In the genomic region with DNA sequence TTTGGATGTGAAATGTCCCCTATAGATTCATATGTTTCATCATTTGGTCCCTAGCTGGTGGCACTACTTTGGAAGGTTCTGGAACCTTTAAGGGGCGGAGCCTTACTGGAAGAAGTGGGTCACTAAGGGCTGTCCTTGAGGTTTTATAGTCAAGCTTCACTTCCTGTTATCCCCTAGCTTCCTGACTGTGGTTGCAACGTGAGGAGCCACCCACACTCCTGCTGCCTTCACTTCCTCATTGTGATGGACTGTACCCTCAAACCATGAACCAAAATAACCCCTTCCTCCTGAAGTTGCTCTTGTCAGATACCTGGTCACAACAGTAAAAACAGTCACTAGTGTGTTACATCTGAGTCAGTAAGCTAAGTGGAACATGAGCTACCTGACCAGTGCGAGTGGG, we compare ENCODE assay signal across 27 mouse cellular contexts.
A peak's percentile ranks its signal among the peaks of the same experiment; 100 is the strongest.
DNase-seq lines count a peak whose midpoint lies in the region; ATAC-seq and TF ChIP-seq lines count a peak whose summit lies in the region.
"Had no signal": no experiment of that assay in that cellular context is flagged by ENCODE, and none has a peak within 500 bp of the region (broad histone marks: within the 10 kb centered on the region; RNA-seq: fewer than 3 reads in every experiment).

No protein-coding gene starts in this region.

- H3K36me3 ChIP-seq in forebrain, embryonic 16.5 days (ENCODE audit: control insufficient read depth, insufficient read depth) = no peaks in the 10 kb centered on the region
- no peaks in the 10 kb centered on the region for H3K36me3 ChIP-seq in forebrain, embryonic 14.5 days (ENCODE audit: control insufficient read depth, insufficient read depth, low read length)
- no peaks in the 10 kb centered on the region for H3K36me3 ChIP-seq in lung, embryonic 14.5 days (ENCODE audit: insufficient read depth)
- H3K36me3 ChIP-seq in MEL (ENCODE audit: control insufficient read depth in 1 of 2, insufficient read depth in 2 of 2, low read length in 2 of 2) = no peaks in the 10 kb centered on the region
- H3K36me3 ChIP-seq in liver, postnatal 0 days (replicated peaks; ENCODE audit: insufficient read depth, low read length) = no peaks in the 10 kb centered on the region
- no peaks in the 10 kb centered on the region for H3K36me3 ChIP-seq in hindbrain, embryonic 11.5 days (ENCODE audit: control insufficient read depth, insufficient read depth, low read length)
- H3K36me3 ChIP-seq: embryonic facial prominence, embryonic 13.5 days; G1E; heart, embryonic 13.5 days; hindbrain, embryonic 13.5 days; limb, embryonic 12.5 days; neural tube, embryonic 15.5 days had no signal

- H3K4me2 ChIP-seq in forebrain, embryonic 16.5 days (ENCODE audit: low read length) = no peak overlapping the region
- H3K4me2 ChIP-seq in forebrain, embryonic 14.5 days (ENCODE audit: low read length) = no peak overlapping the region
- no peak overlapping the region for H3K4me2 ChIP-seq in lung, embryonic 14.5 days
- H3K4me2 ChIP-seq in liver, postnatal 0 days (ENCODE audit: low read depth, low read length) = no peak overlapping the region
- H3K4me2 ChIP-seq in hindbrain, embryonic 11.5 days (replicated peaks; ENCODE audit: low read depth, low read length) = no peak overlapping the region
- H3K4me2 ChIP-seq: embryonic facial prominence, embryonic 13.5 days; heart, embryonic 13.5 days; hindbrain, embryonic 13.5 days; limb, embryonic 12.5 days; midbrain, embryonic 11.5 days; neural tube, embryonic 15.5 days had no signal

- no peaks in the 10 kb centered on the region for H3K27me3 ChIP-seq in forebrain, embryonic 16.5 days (replicated peaks; ENCODE audit: control insufficient read depth, insufficient read depth, low read length)
- no peaks in the 10 kb centered on the region for H3K27me3 ChIP-seq in forebrain, embryonic 14.5 days (replicated peaks; ENCODE audit: control insufficient read depth, insufficient read depth, low read length)
- no peaks in the 10 kb centered on the region for H3K27me3 ChIP-seq in lung, embryonic 14.5 days (ENCODE audit: insufficient read depth, low read length)
- H3K27me3 ChIP-seq in MEL (ENCODE audit: control insufficient read depth in 1 of 2, insufficient read depth in 2 of 2, low read length in 2 of 2) = no peaks in the 10 kb centered on the region
- no peaks in the 10 kb centered on the region for H3K27me3 ChIP-seq in liver, postnatal 0 days (ENCODE audit: insufficient read depth, low read length)
- H3K27me3 ChIP-seq in hindbrain, embryonic 11.5 days (ENCODE audit: control insufficient read depth, insufficient read depth, low read length) = no peaks in the 10 kb centered on the region
- H3K27me3 ChIP-seq: embryonic facial prominence, embryonic 13.5 days; heart, embryonic 13.5 days; hindbrain, embryonic 13.5 days; limb, embryonic 12.5 days; neural tube, embryonic 15.5 days had no signal

- H3K4me3 ChIP-seq in forebrain, embryonic 16.5 days (replicated peaks; ENCODE audit: low read length) = no peak overlapping the region
- H3K4me3 ChIP-seq in forebrain, embryonic 14.5 days (ENCODE audit: low read depth, low read length) = no peak overlapping the region
- H3K4me3 ChIP-seq in lung, embryonic 14.5 days (ENCODE audit: low read depth, low read length) = no peak overlapping the region
- no peak overlapping the region for H3K4me3 ChIP-seq in lung, adult 2 months (replicated peaks; ENCODE audit: extremely low read depth, low read depth, low read length)
- no peak overlapping the region for H3K4me3 ChIP-seq in MEL (ENCODE audit: control insufficient read depth in 1 of 2, insufficient read depth in 1 of 2, low read depth in 2 of 2, low read length in 2 of 2)
- no peak overlapping the region for H3K4me3 ChIP-seq in liver, postnatal 0 days (ENCODE audit: low read depth, low read length)
- no peak overlapping the region for H3K4me3 ChIP-seq in hindbrain, embryonic 11.5 days (ENCODE audit: low read depth, low read length)
- H3K4me3 ChIP-seq: embryonic facial prominence, embryonic 13.5 days; erythroblast, embryonic 14.5 days; heart, adult 2 months; heart, embryonic 13.5 days; hindbrain, embryonic 13.5 days; layer of hippocampus, adult 2 months; limb, embryonic 12.5 days; neural tube, embryonic 15.5 days had no signal

- TF ChIP-seq CTCF in lung, embryonic 14.5 days (IDR thresholded peaks at IDR 0.05; ENCODE audit: low read depth) = no peak
- TF ChIP-seq CTCF in lung, adult 2 months (IDR thresholded peaks at IDR 0.05; ENCODE audit: insufficient read depth, low read length) = no peak
- no peak for TF ChIP-seq CTCF in MEL (IDR thresholded peaks at IDR 0.05 in 2 of 3, conservative IDR thresholded peaks at IDR 0.05 in 1 of 3; ENCODE audit: control insufficient read depth in 1 of 3, insufficient read depth in 1 of 3, low read depth in 2 of 3, low read length in 3 of 3, poor library complexity in 1 of 3, severe bottlenecking in 1 of 3)
- no peak for TF ChIP-seq CTCF in liver, postnatal 0 days (IDR thresholded peaks at IDR 0.05; ENCODE audit: low read depth)

- ATAC-seq in forebrain, embryonic 16.5 days = no peak
- no peak for ATAC-seq in forebrain, embryonic 14.5 days
- no peak for ATAC-seq in lung, embryonic 14.5 days (ENCODE audit: insufficient read depth)
- ATAC-seq in liver, postnatal 0 days = peak; percentile 67
- ATAC-seq in hindbrain, embryonic 11.5 days (ENCODE audit: low FRiP score) = no peak

- TF ChIP-seq RAD21 in MEL (IDR thresholded peaks at IDR 0.05; ENCODE audit: low read depth, low read length) = no peak

- no peak for DNase-seq in forebrain, embryonic 14.5 days (ENCODE audit: low spot score)
- no peak for DNase-seq in lung, embryonic 14.5 days
- DNase-seq in lung, adult 2 months = no peak
- peak; percentile 17 for DNase-seq in MEL (ENCODE audit: low read depth, low spot score)
- no peak for DNase-seq in liver, postnatal 0 days
- no peak for DNase-seq in hindbrain, embryonic 11.5 days (ENCODE audit: low spot score)
- DNase-seq in thymus, adult 18-20 months = no peak
- DNase-seq: adrenal gland, postnatal 10 days; cerebellum, adult 2 months; cerebellum, postnatal 25 days; embryo, embryonic 11 days; gastrocnemius, postnatal 25 days; heart, adult 2 months; kidney, adult 18-20 months; kidney, postnatal 10 days; thymus, postnatal 36 days had no signal

- H3K9me3 ChIP-seq in forebrain, embryonic 16.5 days (ENCODE audit: control insufficient read depth, low read length) = no peaks in the 10 kb centered on the region
- no peaks in the 10 kb centered on the region for H3K9me3 ChIP-seq in forebrain, embryonic 14.5 days (replicated peaks; ENCODE audit: control insufficient read depth, low read length)
- no peaks in the 10 kb centered on the region for H3K9me3 ChIP-seq in lung, embryonic 14.5 days (ENCODE audit: low read depth, low read length)
- no peaks in the 10 kb centered on the region for H3K9me3 ChIP-seq in MEL (replicated peaks; ENCODE audit: insufficient read depth, low read length)
- H3K9me3 ChIP-seq in liver, postnatal 0 days (ENCODE audit: low read length) = no peaks in the 10 kb centered on the region
- H3K9me3 ChIP-seq in hindbrain, embryonic 11.5 days (ENCODE audit: control insufficient read depth, low read length) = no peaks in the 10 kb centered on the region
- H3K9me3 ChIP-seq: embryonic facial prominence, embryonic 13.5 days; G1E; heart, embryonic 13.5 days; hindbrain, embryonic 13.5 days; neural tube, embryonic 15.5 days had no signal

- WGBS in forebrain, embryonic 16.5 days = 83% methylated on average over 3 of the region's 3 CpGs
- WGBS in forebrain, embryonic 14.5 days = 86% methylated on average over 3 of the region's 3 CpGs
- 79% methylated on average over 3 of the region's 3 CpGs for WGBS in lung, embryonic 14.5 days
- WGBS in lung, adult 2 months = 73% methylated on average over 3 of the region's 3 CpGs
- 64% methylated on average over 3 of the region's 3 CpGs for WGBS in liver, postnatal 0 days (ENCODE audit: insufficient replicate concordance)
- WGBS in hindbrain, embryonic 11.5 days = 84% methylated on average over 3 of the region's 3 CpGs

- 0 out of 2 replicates have a peak overlapping the region, but pooled peaks have one; percentile 8 for H3K27ac ChIP-seq in forebrain, embryonic 16.5 days (ENCODE audit: low read length)
- H3K27ac ChIP-seq in forebrain, embryonic 14.5 days (ENCODE audit: low read depth, low read length) = no peak overlapping the region
- H3K27ac ChIP-seq in lung, embryonic 14.5 days (ENCODE audit: low read depth) = peak overlapping the region; percentile 55; the same call in 1 of the 2 replicates
- no peak overlapping the region for H3K27ac ChIP-seq in MEL (ENCODE audit: control insufficient read depth, low read depth, low read length)
- H3K27ac ChIP-seq in liver, postnatal 0 days (ENCODE audit: low read depth) = no peak overlapping the region
- H3K27ac ChIP-seq in hindbrain, embryonic 11.5 days (ENCODE audit: low read depth, low read length) = no peak overlapping the region
- H3K27ac ChIP-seq: embryonic facial prominence, embryonic 13.5 days; heart, adult 2 months; heart, embryonic 13.5 days; hindbrain, embryonic 13.5 days; layer of hippocampus, adult 2 months; limb, embryonic 12.5 days; macrophage had no signal

- TF ChIP-seq POLR2A in lung, adult 2 months (IDR thresholded peaks at IDR 0.05; ENCODE audit: borderline replicate concordance, extremely low read depth, low read depth, low read length) = no peak
- no peak for TF ChIP-seq POLR2A in MEL (IDR thresholded peaks at IDR 0.05; ENCODE audit: control insufficient read depth in 1 of 2, insufficient read depth in 1 of 2, low read depth in 1 of 2, low read length in 2 of 2, poor library complexity in 1 of 2)

- H3K4me1 ChIP-seq in forebrain, embryonic 16.5 days (replicated peaks; ENCODE audit: control insufficient read depth, insufficient read depth, low read length) = peaks cover 2% of the 10 kb centered on the region; the same call in 1 of the 2 replicates
- H3K4me1 ChIP-seq in forebrain, embryonic 14.5 days (ENCODE audit: control insufficient read depth, insufficient read depth, low read length) = no peaks in the 10 kb centered on the region
- H3K4me1 ChIP-seq in lung, embryonic 14.5 days (ENCODE audit: insufficient read depth) = no peaks in the 10 kb centered on the region
- H3K4me1 ChIP-seq in lung, adult 2 months (ENCODE audit: control insufficient read depth, insufficient read depth, low read length) = no peaks in the 10 kb centered on the region
- H3K4me1 ChIP-seq in MEL (ENCODE audit: control insufficient read depth in 1 of 2, insufficient read depth in 2 of 2, low read length in 2 of 2) = no peaks in the 10 kb centered on the region
- H3K4me1 ChIP-seq in liver, postnatal 0 days (ENCODE audit: insufficient read depth) = no peaks in the 10 kb centered on the region
- H3K4me1 ChIP-seq in hindbrain, embryonic 11.5 days (replicated peaks; ENCODE audit: control insufficient read depth, insufficient read depth, low read length) = no peaks in the 10 kb centered on the region

- H3K79me2 ChIP-seq in MEL (ENCODE audit: control insufficient read depth, insufficient read depth, low read length, poor library complexity) = no peaks in the 10 kb centered on the region

- H3K9ac ChIP-seq in forebrain, embryonic 16.5 days (replicated peaks; ENCODE audit: low read depth, low read length) = no peak overlapping the region
- no peak overlapping the region for H3K9ac ChIP-seq in forebrain, embryonic 14.5 days (ENCODE audit: low read length)
- H3K9ac ChIP-seq in lung, embryonic 14.5 days = no peak overlapping the region
- no peak overlapping the region for H3K9ac ChIP-seq in MEL (ENCODE audit: control insufficient read depth, low read depth, low read length, poor library complexity, severe bottlenecking)
- no peak overlapping the region for H3K9ac ChIP-seq in liver, postnatal 0 days (replicated peaks)
- H3K9ac ChIP-seq in hindbrain, embryonic 11.5 days (ENCODE audit: low read depth, low read length) = no peak overlapping the region
- H3K9ac ChIP-seq: embryonic facial prominence, embryonic 13.5 days; heart, embryonic 13.5 days; hindbrain, embryonic 13.5 days; limb, embryonic 12.5 days; neural tube, embryonic 15.5 days had no signal

- no peak for TF ChIP-seq EP300 in MEL (IDR thresholded peaks at IDR 0.05; ENCODE audit: low read depth in 1 of 2, low read length in 2 of 2)
- no peak for TF ChIP-seq EP300 in liver, postnatal 0 days (IDR thresholded peaks at IDR 0.05; ENCODE audit: low read depth)

Comparison
In these comparisons a context has a peak if more than half of its experiments do, and no peak if none do; other contexts are left out.
1. H3K27ac ChIP-seq: peak in forebrain, embryonic 16.5 days (single experiment) and lung, embryonic 14.5 days (single experiment); none in forebrain, embryonic 14.5 days (single experiment), MEL (single experiment), liver, postnatal 0 days (single experiment) and hindbrain, embryonic 11.5 days (single experiment).